Mouse (Mus musculus) embryonic facial prominence, embryonic 14.5 days (tissue): ENCODE measurements around the gene Spns1. TPM values are rescaled to one million over a fixed set of nuclear protein-coding genes. Genes with fewer than 3 reads are reported as not detected.
"Not testable (repeated sequence)": the region's sequence is repeated elsewhere in the genome, so short reads cannot be mapped to it uniquely, and the experiment has no call there.

Source experiments
- ATAC-seq: fragments of 200-750 bp; cut with Nextera tagmentation; 2 replicates; pipeline ENCODE4 v1.8.0; 2017; ENCODE audit warnings: low read depth, moderate number of reproducible peaks, moderate TSS enrichment
- DNase-seq: peaks from one replicate; pipeline ENCODE4 v3.0.0-alpha.2; 2015; ENCODE audit warnings: low spot score
- H3K27ac ChIP-seq: fragments of 300-500 bp; sonication (generic); replicated peaks from 2 replicates; pipeline ENCODE4 v1.5.1; 2014; ENCODE audit warnings: low read depth, mild to moderate bottlenecking, low read length, moderate library complexity
- H3K27me3 ChIP-seq: fragments of 300-500 bp; sonication (generic); replicated peaks from 2 replicates; pipeline ENCODE4 v1.6.1; 2014; ENCODE audit warnings: low read length; ENCODE audit not compliant: control insufficient read depth, insufficient read depth
- H3K36me3 ChIP-seq: fragments of 300-500 bp; sonication (generic); 2 replicates; pipeline ENCODE4 v1.6.1; 2014; ENCODE audit warnings: low read length, mixed read lengths; ENCODE audit not compliant: control insufficient read depth, insufficient read depth
- H3K4me1 ChIP-seq: fragments of 300-500 bp; sonication (generic); 2 replicates; pipeline ENCODE4 v1.6.1; 2014; ENCODE audit warnings: antibody characterized with exemption, low read length; ENCODE audit not compliant: control insufficient read depth, insufficient read depth
- H3K4me2 ChIP-seq: fragments of 300-500 bp; sonication (generic); 2 replicates; pipeline ENCODE4 v1.6.1; 2014; ENCODE audit warnings: low read depth, mild to moderate bottlenecking, low read length, moderate library complexity, mixed read lengths
- H3K4me3 ChIP-seq: fragments of 300-500 bp; sonication (generic); 2 replicates; pipeline ENCODE4 v1.5.1; 2014; ENCODE audit warnings: low read depth, mild to moderate bottlenecking, low read length
- H3K9ac ChIP-seq: fragments of 300-500 bp; sonication (generic); 2 replicates; pipeline ENCODE4 v1.6.1; 2014; ENCODE audit warnings: low read depth, mild to moderate bottlenecking, low read length, moderate library complexity, mixed read lengths
- H3K9me3 ChIP-seq: fragments of 300-500 bp; sonication (generic); 2 replicates; pipeline ENCODE4 v1.6.1; 2016; ENCODE audit warnings: low read length; ENCODE audit not compliant: control insufficient read depth
- WGBS: fragments of 180-500 bp; shearing (Covaris S2); extraction: QIAGEN DNeasy Blood & Tissue Kit; methylation state at CpG from one replicate; pipeline ENCODE4 v1.1.7; 2014; 5-methylcytosine and 5-hydroxymethylcytosine counted together
- polyA plus RNA-seq: library from polyadenylated mRNA; unstranded; fragments of >200 nt; fragmentation: Nextera tagmentation; extraction: Ambion mirVana; gene quantifications from 2 replicates; pipeline ENCODE4 v1.2.1, GENCODE M21; 2014

The Spns1 gene
- polyA plus RNA-seq, 1 experiment from 2014 or later: 40.4 TPM

DNA sequence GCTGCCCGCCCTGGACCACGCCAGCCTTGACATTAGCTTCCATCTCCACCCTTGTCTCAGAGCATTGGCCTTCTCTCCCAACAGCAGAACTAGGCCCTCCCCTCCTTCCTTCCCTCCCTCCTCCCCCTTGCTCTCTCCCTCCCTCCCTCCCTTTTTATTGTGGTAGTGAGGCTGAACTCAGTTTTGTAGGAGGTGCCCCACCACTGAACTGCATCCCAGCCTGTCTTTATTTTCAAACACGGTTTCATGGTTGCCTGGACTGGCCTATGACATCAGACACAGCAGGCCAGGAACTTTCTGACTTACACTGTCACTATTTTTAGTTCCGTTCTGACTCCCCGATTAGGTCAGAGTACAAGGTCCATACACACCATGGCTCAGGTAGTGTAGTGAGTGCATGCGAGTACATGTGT lies 37.0 kb downstream of the Spns1 start:
- H3K9me3 ChIP-seq: no peaks in the 10 kb centered on the region
- H3K36me3 ChIP-seq: no peaks in the 10 kb centered on the region
- H3K27me3 ChIP-seq: no peaks in the 10 kb centered on the region
- no peak for ATAC-seq
- 73% methylated on average over 6 of the region's 6 CpGs for WGBS
- no peak overlapping the region for H3K4me2 ChIP-seq
- no peaks in the 10 kb centered on the region for H3K4me1 ChIP-seq
- H3K9ac ChIP-seq: no peak overlapping the region
- no peak overlapping the region for H3K4me3 ChIP-seq
- DNase-seq: no peak
- H3K27ac ChIP-seq: no peak overlapping the region

DNA sequence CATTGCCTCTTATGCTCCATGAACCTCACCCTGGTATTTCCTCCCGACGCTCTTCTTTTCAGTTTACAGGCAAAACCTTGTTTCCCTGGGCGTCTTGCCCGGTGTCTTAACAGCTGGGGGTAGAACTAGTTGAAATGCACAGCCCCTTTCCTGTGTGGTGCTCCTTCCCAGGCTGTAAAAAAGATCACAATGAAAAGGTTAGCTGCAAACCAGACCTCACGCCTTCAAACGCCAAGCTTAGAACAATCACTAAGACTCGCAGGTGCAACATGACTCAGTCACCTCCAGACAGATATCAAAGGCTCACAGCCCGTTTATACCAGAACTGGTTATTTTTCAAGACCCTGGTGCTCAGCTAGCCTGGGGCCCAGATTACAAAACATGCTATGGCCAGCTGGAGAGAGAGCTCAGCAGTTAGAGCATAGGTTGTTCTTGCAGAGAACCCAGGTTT lies 37.7 kb downstream of the Spns1 start:
- WGBS: 64% methylated on average over 8 of the region's 8 CpGs
- Histone ChIP-seq H3K4me1 (no peaks in the 10 kb centered on the region), H3K27ac (no peak overlapping the region), H3K4me2 (no peak overlapping the region), H3K27me3 (no peaks in the 10 kb centered on the region), H3K9me3 (no peaks in the 10 kb centered on the region), H3K4me3 (no peak overlapping the region), H3K9ac (no peak overlapping the region), H3K36me3 (no peaks in the 10 kb centered on the region)
- no peak for DNase-seq
- no peak for ATAC-seq

DNA sequence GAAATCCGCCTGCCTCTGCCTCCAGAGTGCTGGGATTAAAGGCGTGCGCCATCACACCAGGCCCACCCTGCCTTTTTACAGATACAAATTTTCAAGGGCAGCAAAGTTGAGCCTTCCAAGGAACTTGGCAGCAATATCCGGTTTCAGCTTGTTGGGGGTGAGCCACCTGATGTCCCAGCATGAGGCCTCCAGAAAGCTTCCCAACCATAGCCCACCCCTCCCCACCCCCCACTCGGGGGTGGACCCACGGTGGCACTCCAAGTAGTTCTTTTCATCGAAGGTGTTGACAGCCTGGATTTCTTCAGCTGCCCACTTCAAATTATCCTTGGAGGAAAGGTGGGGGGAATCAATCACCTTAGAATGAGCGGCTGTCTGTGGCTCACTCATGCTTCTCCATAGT lies 38.3 kb downstream of the Spns1 start:
- H3K9me3 ChIP-seq: no peaks in the 10 kb centered on the region

DNA sequence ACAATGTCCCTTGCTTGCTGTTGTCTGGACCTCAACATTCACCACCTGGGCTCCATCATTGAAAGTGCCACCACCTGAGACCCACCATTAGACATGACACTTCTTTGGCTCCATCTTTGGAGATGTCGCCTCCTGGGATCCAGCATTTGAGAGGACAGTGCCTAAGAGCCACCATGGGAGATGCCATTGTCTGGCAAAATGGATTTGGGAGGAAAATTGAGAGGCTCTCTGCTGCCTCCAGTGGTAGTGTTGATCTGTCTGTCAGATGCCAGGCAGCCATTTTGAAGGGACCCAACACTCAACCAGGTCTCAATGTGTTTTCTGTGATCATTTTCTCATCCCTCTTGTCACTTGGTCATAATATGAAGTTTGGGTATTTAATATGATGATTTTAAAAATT lies 41.7 kb downstream of the Spns1 start:
- H3K27me3 ChIP-seq: no peaks in the 10 kb centered on the region
- no peak overlapping the region for H3K27ac ChIP-seq
- H3K9me3 ChIP-seq: no peaks in the 10 kb centered on the region
- WGBS: 77% methylated on average over 1 of the region's 1 CpGs
- no peaks in the 10 kb centered on the region for H3K4me1 ChIP-seq
- no peak overlapping the region for H3K4me2 ChIP-seq
- H3K36me3 ChIP-seq: no peaks in the 10 kb centered on the region
- no peak overlapping the region for H3K4me3 ChIP-seq
- H3K9ac ChIP-seq: no peak overlapping the region
- no peak for DNase-seq
- no peak for ATAC-seq

More for the DNA sequence above, 38.3 kb downstream of the Spns1 start:
- Histone ChIP-seq H3K4me3 (no peak overlapping the region), H3K27ac (no peak overlapping the region), H3K4me1 (no peaks in the 10 kb centered on the region), H3K9ac (no peak overlapping the region), H3K36me3 (no peaks in the 10 kb centered on the region), H3K27me3 (no peaks in the 10 kb centered on the region), H3K4me2 (no peak overlapping the region)
- no peak for DNase-seq
- ATAC-seq: no peak
- 75% methylated on average over 8 of the region's 8 CpGs for WGBS

DNA sequence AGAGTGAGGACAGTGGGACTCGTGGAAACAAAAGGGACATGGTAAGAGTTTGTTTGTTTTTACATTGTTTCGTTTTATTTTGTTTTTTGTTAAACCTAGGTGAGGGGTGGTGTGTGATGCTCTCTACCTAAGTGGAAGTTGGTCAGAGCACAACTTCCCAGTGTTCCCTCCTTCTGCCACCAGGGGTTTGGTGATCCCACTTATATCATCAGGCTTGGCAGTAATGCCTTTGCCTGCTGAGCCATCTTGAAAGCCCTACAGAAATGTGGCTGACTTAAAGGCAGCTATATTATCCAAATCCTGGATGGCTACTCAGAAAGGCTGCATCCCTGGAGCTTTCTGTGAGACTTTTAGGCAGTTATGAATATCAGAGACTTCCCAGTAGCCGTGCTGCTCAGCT lies 44.6 kb downstream of the Spns1 start:
- Histone ChIP-seq H3K4me1 (no peaks in the 10 kb centered on the region), H3K36me3 (no peaks in the 10 kb centered on the region), H3K4me2 (no peak overlapping the region), H3K27ac (no peak overlapping the region), H3K4me3 (no peak overlapping the region), H3K27me3 (no peaks in the 10 kb centered on the region), H3K9me3 (no peaks in the 10 kb centered on the region), H3K9ac (no peak overlapping the region)
- DNase-seq (no peak), ATAC-seq (no peak)
- 70% methylated on average over 3 of the region's 3 CpGs for whole genome bisulfite sequencing

DNA sequence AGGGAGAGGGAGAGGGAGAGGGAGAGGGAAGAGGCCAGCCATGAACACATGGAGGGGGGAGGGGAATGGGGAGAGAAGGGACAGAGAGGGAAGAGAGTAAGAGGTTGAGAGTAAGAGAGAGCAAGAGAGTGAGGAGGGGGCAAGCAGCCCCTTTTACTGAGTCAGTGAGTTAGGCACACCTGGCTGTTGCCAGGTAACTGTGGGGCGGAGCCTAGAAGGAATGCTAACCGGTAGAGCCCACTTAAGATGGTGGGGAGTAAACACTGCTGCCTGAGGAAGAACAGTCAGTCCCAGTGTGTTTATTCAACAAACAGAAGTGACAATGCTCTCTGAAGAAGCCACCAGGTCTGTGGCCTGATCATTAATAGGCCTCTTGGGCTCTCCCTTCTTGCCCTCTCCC lies 46.6 kb downstream of the Spns1 start:
- Histone ChIP-seq H3K4me1 (no peaks in the 10 kb centered on the region), H3K4me2 (no peak overlapping the region), H3K9me3 (no peaks in the 10 kb centered on the region), H3K27ac (no peak overlapping the region), H3K4me3 (no peak overlapping the region), H3K9ac (no peak overlapping the region), H3K36me3 (no peaks in the 10 kb centered on the region), H3K27me3 (no peaks in the 10 kb centered on the region)
- DNase-seq (no peak), ATAC-seq (no peak)
- WGBS: 44% methylated on average over 2 of the region's 2 CpGs

DNA sequence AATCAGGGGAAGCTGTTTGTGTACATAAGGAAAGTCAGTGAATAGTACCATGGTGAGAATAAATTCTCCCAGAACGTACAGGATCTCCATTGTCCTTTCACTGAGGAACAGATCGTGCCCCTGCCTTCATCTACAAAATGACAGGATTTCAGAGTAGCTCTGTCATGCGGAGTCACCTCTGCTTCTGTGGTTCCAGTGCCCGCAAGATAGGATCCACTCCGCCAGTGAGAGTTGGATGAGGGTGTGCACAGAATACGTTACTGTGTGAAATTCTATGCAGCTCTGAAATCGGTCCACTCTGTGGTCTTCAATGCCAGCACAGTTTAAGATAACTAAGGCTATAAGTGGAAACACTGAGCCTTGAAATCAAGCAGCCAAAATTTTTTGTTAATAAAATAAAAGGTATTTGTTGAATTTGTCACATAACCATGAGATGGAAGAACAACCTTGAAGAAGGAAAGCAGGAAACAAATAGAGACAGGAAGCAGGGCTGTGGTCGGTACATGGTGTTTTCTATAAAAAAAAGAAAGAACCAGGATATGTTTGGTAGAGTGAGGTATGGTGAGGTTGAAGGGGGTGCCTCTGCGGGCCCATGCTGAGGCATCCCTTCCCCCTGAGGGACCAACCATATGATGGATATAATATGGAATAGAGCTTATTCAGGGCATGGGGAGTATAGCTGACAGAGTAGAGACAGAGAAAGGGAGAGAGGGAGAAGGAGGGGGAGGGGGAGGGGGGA lies 47.2 kb downstream of the Spns1 start:
- ATAC-seq: no peak
- H3K4me2 ChIP-seq: no peak overlapping the region
- 0 out of 2 replicates have a peak, but pooled peaks cover under 1% of the 10 kb centered on the region for H3K27me3 ChIP-seq
- no peaks in the 10 kb centered on the region for H3K4me1 ChIP-seq
- H3K36me3 ChIP-seq: no peaks in the 10 kb centered on the region
- no peaks in the 10 kb centered on the region for H3K9me3 ChIP-seq
- H3K4me3 ChIP-seq: no peak overlapping the region
- H3K27ac ChIP-seq: no peak overlapping the region
- H3K9ac ChIP-seq: no peak overlapping the region
- 85% methylated on average over 9 of the region's 9 CpGs for WGBS
- DNase-seq: no peak

DNA sequence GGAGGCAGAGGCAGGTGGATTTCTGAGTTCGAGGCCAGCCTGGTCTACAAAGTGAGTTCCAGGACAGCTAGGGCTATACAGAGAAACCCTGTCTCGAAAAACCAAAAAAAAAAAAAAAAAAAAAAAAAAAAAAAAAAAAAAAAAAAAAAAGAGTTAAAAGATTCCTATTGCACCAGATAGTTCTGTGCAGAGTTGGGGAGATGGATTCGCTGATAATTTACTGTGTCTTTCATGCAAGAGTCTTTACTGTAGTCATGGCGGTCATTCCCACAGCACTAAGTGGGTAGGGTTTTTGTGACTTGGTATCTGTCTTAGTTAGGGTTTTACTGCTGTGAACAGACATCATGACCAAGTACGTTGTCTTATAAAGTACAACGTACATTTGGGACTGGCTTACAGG lies 48.4 kb downstream of the Spns1 start:
- 81% methylated on average over 5 of the region's 6 CpGs for WGBS
- not testable (repeated sequence) for H3K4me1 ChIP-seq, ATAC-seq, H3K27me3 ChIP-seq, H3K36me3 ChIP-seq, DNase-seq, H3K27ac ChIP-seq, H3K4me2 ChIP-seq, H3K9me3 ChIP-seq, H3K9ac ChIP-seq, H3K4me3 ChIP-seq

DNA sequence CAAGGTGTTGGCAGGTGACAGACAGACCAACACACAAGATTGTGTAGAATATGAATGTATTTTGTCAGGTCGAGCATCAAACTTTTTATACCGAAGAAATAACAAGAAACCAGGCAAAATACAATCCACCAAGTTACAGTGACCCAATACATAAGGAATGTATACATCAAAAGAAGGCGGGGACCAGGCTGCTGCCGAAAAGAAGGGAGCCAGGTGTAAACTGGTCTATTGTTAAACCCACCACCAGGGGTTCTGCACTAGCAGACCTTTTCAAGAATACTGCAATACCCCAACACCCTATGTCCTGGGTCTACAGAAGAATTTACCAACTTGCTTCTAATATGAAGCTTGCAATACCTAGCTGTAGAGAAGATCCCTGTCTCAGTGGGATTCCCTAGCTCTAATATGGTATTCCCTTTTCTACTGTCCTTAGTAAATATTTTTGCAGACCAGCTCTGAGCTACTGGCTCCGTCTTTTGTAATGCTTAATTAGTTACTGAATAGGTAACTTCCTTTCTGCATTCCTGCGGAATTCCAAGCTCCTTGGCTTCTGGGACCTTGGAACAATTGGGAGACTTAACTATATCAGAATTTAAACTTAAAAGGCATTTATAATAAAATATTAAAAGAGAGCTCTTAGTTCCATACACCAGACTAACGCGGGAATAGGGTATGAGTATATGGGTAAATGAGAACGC lies 51.5 kb downstream of the Spns1 start:
- DNase-seq, H3K4me2 ChIP-seq, H3K4me1 ChIP-seq, ATAC-seq, H3K36me3 ChIP-seq, H3K9ac ChIP-seq, H3K4me3 ChIP-seq, H3K9me3 ChIP-seq, H3K27ac ChIP-seq, H3K27me3 ChIP-seq: not testable (repeated sequence)
- WGBS: 19% methylated on average over 9 of the region's 9 CpGs
